Mouse (Mus musculus) spleen, adult 2 months (tissue): ENCODE data around the gene Mfsd4b5. TPM values are rescaled to one million over a fixed set of nuclear protein-coding genes. Genes with fewer than 3 reads are reported as not detected.

Source experiments
- DNase-seq, 2 experiments: peaks; one replicate each; pipeline versions ENCODE4 v3.0.0 to v3.0.0-alpha.2; 2012 to 2021; ENCODE audit warnings: low spot score in 2 of 2, low read depth in 1 of 2
- H3K27ac ChIP-seq: fragments of 200-500 bp; 2 replicates; pipeline ENCODE4 v1.5.1; 2012; ENCODE audit warnings: low read length, inconsistent platforms; ENCODE audit not compliant: insufficient read depth
- H3K27me3 ChIP-seq: fragments of 200-500 bp; 2 replicates; pipeline ENCODE4 v1.6.1; 2012; ENCODE audit warnings: mild to moderate bottlenecking, moderate library complexity, low read length, inconsistent platforms; ENCODE audit not compliant: control insufficient read depth, insufficient read depth
- H3K36me3 ChIP-seq: fragments of 200-500 bp; 2 replicates; pipeline ENCODE4 v1.6.1; 2012; ENCODE audit warnings: mild to moderate bottlenecking, low read length, inconsistent platforms; ENCODE audit not compliant: control insufficient read depth, insufficient read depth
- H3K4me1 ChIP-seq: fragments of 200-500 bp; 2 replicates; pipeline ENCODE4 v1.6.1; 2011; ENCODE audit warnings: inconsistent platforms; ENCODE audit not compliant: control insufficient read depth, insufficient read depth, insufficient read length
- H3K4me3 ChIP-seq: fragments of 200-500 bp; 2 replicates; pipeline ENCODE4 v1.5.1; 2011; ENCODE audit warnings: mild to moderate bottlenecking, inconsistent platforms; ENCODE audit not compliant: insufficient read depth, insufficient read length; ENCODE audit errors: extremely low read depth
- CTCF ChIP-seq: fragments of 200-500 bp; IDR thresholded peaks from 2 replicates; pipeline ENCODE4 v1.5.1; 2011; ENCODE audit warnings: mild to moderate bottlenecking, inconsistent platforms; ENCODE audit not compliant: insufficient read depth, insufficient read length, insufficient replicate concordance; ENCODE audit errors: extremely low read depth
- POLR2A ChIP-seq: fragments of 200-500 bp; IDR thresholded peaks from 2 replicates; pipeline ENCODE4 v1.6.1; 2011; ENCODE audit warnings: low read depth, low read length, inconsistent platforms
- WGBS: fragments of 180-500 bp; shearing (Covaris S2); methylation state at CpG from one replicate; pipeline ENCODE4 v1.1.7; 2018; 5-methylcytosine and 5-hydroxymethylcytosine counted together
- polyA plus RNA-seq: library from polyadenylated mRNA; depleted of rRNA; stranded (reverse); fragments of >200 nt; gene quantifications from 2 replicates; pipeline ENCODE4 v1.2.3, GENCODE M21; 2012; rRNA removed

Mfsd4b5 gene
- polyA plus RNA-seq, result 0.08 and 0.09 TPM in 2 replicates

DNA sequence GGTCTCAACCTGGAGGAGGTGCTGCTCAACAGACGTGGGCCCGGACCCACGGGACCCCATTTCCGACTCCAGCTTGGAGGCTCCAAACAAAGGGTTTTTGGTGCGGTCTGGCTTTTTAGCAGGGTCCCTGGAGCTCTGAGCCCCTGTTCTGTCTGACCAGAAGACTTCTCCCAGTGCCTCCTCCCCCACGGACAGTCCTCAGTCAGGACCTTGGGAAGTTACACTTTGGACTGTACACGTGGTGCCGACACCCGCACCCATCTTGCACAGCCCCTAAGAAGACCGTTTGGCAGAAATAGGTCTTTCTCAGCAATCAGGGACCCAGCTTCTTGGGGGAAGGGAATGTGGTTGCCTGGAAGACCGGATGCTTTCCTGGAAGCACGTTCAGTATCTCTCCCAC is at the start of gene Mfsd4b5:
Gene Mfsd4b5 (minus strand): TSS at position 181 of the 400 bp plus-strand sequence.
- H3K27ac ChIP-seq, result no peak within 1 kb of the TSS
- no peaks in the 10 kb centered on the region for H3K36me3 ChIP-seq
- H3K4me1 ChIP-seq, result no peaks in the 10 kb centered on the region
- 94% methylated on average over 12 of the region's 12 CpGs for WGBS
- TF ChIP-seq CTCF (no peak), POLR2A (no peak)
- no peak for DNase-seq
- no peak within 1 kb of the TSS for H3K4me3 ChIP-seq
- no peaks in the 10 kb centered on the region for H3K27me3 ChIP-seq

DNA sequence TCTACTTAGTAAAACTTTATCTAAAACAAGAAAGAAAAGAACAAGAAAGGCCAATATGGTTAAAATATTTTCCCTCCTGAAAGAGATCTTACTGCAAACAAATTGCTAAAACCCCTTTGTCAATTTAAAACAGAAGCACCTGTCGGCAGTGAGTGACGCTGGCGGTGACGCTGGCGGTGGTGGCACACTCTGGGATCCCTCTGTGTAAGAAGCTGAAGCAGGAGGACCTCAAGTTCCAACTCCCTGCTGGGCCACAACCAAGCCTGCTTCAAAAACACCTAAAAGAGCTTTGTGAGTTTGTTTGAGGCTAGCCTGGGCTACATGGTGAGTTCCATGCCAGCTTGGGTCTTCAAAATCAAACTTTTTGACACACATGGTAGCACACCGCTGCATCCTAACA is 48.5 kb upstream of the Mfsd4b5 start:
- Histone ChIP-seq H3K4me3 (no peak overlapping the region), H3K27me3 (no peaks in the 10 kb centered on the region), H3K4me1 (no peaks in the 10 kb centered on the region), H3K27ac (no peak overlapping the region), H3K36me3 (no peaks in the 10 kb centered on the region; the same call in 1 of the 2 replicates)
- TF ChIP-seq POLR2A (no peak), CTCF (no peak)
- WGBS, result 98% methylated on average over 6 of the region's 6 CpGs
- no peak for DNase-seq

DNA sequence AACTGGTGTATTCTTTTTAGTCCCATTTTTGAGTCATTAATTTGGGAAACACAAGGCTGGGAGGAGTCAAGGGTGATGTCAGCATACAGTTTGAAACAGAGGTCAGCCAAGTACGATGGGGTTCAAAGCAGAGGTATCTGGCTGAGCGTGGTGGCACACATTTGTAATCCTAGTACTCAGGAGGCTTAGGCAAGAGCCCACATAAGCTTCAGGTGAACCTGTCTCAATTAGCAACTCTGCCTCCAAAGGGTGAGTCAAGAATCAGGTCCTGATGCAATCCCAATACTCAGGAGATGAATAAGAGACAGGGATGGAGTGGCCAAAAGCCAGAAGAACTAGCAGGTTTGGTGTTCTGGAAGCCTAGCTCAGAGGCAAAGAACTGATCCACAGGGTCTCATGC is 46.5 kb upstream of the Mfsd4b5 start:
- TF ChIP-seq CTCF (no peak), POLR2A (no peak)
- Histone ChIP-seq H3K36me3 (no peaks in the 10 kb centered on the region; the same call in 1 of the 2 replicates), H3K27ac (no peak overlapping the region), H3K4me1 (no peaks in the 10 kb centered on the region), H3K4me3 (no peak overlapping the region), H3K27me3 (no peaks in the 10 kb centered on the region)
- DNase-seq, result no peak
- WGBS, result 77% methylated on average over 2 of the region's 2 CpGs

DNA sequence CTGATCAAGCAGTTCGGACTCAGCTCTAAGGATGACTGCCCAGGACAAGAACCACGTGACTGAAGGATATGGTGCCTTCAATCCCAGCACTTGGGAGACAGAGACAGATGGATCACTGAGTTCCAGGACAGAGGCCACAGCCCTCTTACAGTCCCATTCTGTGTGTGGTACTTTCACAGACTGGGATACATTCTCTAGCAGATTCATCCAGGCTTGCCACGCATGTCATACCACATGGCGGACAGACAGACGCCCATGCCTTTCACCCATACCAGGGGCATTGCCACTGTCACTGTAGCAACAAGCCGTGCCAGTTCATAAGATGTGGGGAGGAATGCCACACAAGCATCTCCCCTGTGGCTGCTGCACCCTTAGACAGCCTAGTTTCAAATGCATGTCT is 44.3 kb upstream of the Mfsd4b5 start:
- Histone ChIP-seq H3K27ac (no peak overlapping the region), H3K4me1 (no peaks in the 10 kb centered on the region), H3K27me3 (no peaks in the 10 kb centered on the region), H3K4me3 (no peak overlapping the region), H3K36me3 (no peaks in the 10 kb centered on the region)
- DNase-seq, result no peak
- 97% methylated on average over 6 of the region's 6 CpGs for WGBS
- TF ChIP-seq POLR2A (no peak), CTCF (no peak)

DNA sequence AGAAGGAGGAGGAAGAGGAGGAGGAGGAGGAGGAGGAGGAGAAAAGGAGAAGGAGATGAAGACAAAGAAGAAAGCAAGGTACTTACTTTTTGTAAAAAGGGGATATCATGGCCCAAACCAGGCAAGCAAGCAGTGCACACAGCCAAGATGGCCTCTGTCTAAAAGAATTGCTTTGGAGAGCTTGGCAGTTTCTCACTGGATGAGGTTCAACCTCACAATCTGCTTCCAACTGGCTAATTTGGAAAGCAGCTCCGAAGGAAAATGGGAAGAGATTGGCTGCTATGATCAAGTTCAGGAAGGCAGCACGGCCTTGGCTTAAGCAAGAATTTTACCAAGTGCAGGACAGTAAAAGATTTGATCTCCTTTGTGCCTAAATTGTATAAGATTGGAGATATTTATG is 43.2 kb upstream of the Mfsd4b5 start:
- no peak overlapping the region for H3K27ac ChIP-seq
- no peaks in the 10 kb centered on the region for H3K36me3 ChIP-seq
- H3K4me3 ChIP-seq, result no peak overlapping the region
- no peak for DNase-seq
- peaks cover 5% of the 10 kb centered on the region for H3K4me1 ChIP-seq
- peaks cover 3% of the 10 kb centered on the region for H3K27me3 ChIP-seq
- WGBS, result 75% methylated on average over 2 of the region's 2 CpGs
- no peak for TF ChIP-seq POLR2A
- no peak for TF ChIP-seq CTCF

DNA sequence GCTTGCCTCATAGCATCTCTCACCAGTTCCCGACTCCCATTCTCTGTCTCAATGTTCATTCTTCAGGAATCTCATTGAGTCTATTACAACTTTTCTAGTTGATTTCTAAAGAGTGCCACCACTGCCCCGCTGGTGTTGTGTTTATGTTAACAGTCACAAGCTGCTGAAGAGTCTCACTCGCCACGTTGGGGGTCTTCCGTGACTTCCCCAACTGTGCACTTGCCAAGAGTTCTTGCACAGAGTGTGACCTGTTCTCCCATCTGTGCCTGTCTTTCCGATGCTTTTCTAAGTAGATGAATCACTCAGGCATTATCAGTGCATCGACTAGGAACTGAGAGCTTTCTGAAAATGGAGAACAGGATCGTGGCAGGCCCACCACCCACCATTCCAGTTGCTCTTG is 41.6 kb upstream of the Mfsd4b5 start:
- WGBS, result 94% methylated on average over 8 of the region's 8 CpGs
- DNase-seq, result no peak
- TF ChIP-seq CTCF, result no peak
- TF ChIP-seq POLR2A, result no peak
- H3K27ac ChIP-seq, result no peak overlapping the region
- H3K4me3 ChIP-seq, result no peak overlapping the region
- H3K4me1 ChIP-seq, result peaks cover 5% of the 10 kb centered on the region
- peaks cover 5% of the 10 kb centered on the region for H3K27me3 ChIP-seq
- no peaks in the 10 kb centered on the region for H3K36me3 ChIP-seq

DNA sequence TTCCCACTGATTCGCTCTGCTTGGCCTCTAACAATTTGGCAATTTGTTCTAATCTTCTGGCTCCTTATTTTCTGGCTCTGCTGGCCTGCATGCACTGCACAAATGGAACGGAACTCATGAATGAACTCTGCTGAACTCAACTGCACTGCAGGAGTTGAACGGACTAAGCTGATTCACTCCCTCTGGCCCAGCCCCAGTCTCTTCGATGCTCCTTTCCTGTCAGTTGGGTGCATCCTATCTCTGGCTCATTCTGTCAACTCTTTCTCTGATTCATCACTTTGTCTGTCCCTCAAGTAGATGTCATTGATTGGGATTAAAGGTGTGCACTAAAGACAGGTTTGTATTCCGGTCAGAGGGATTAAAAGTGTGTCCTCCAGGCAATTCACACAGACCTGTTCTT is 40.1 kb upstream of the Mfsd4b5 start:
- TF ChIP-seq POLR2A (no peak), CTCF (no peak)
- WGBS, result 94% methylated on average over 5 of the region's 5 CpGs
- peaks cover 5% of the 10 kb centered on the region for H3K27me3 ChIP-seq
- no peak for DNase-seq
- no peaks in the 10 kb centered on the region for H3K36me3 ChIP-seq
- peaks cover 5% of the 10 kb centered on the region for H3K4me1 ChIP-seq
- no peak overlapping the region for H3K27ac ChIP-seq
- H3K4me3 ChIP-seq, result no peak overlapping the region
